Mouse (Mus musculus) CD4-positive, CD25-positive, alpha-beta regulatory T cell (primary cell): ENCODE measurements around the gene Spen. TPM values are rescaled to one million over a fixed set of nuclear protein-coding genes. Genes with fewer than 3 reads are reported as not detected.

Experiments
- polyA plus RNA-seq: library from polyadenylated mRNA; unstranded; fragments of 100-300 nt; shearing (Covaris generic); gene quantifications from one replicate; pipeline ENCODE4 v1.2.1, GENCODE M21; 2017

Gene Spen
- polyA plus RNA-seq = 40.6 TPM

GRCm38 (mm10) chr4:141538408-141539212, at the start of gene Spen:
Gene Spen (minus strand): TSS chr4:141538597.

GRCm38 (mm10) chr4:141444451-141445327, 93.7 kb downstream of the Spen start, which contains the start of gene Zbtb17:
Gene Zbtb17 (plus strand): TSS chr4:141444654.

GRCm38 (mm10) chr4:141435974-141436373, 102.4 kb downstream of the Spen start, which contains the start of gene Srarp:
Gene Srarp (minus strand): TSS chr4:141436105.

GRCm38 (mm10) chr4:141420192-141420829, 118.1 kb downstream of the Spen start, which contains the start of gene Hspb7:
Gene Hspb7 (plus strand): TSS chr4:141420779.

Other genes starting within 250 kb of the Spen start
- not detected for gene Epha2, start 237.4 kb downstream of the Spen start, polyA plus RNA-seq
- not detected for gene Fam131c, start 170.4 kb downstream of the Spen start, polyA plus RNA-seq
- gene Clcnka, start 139.9 kb downstream of the Spen start, polyA plus RNA-seq = not detected
- 0.30 TPM for gene Clcnkb, start 122.6 kb downstream of the Spen start, polyA plus RNA-seq
- not detected for gene Hspb7, start 117.8 kb downstream of the Spen start, polyA plus RNA-seq
- gene Srarp, start 102.5 kb downstream of the Spen start, polyA plus RNA-seq = not detected
- 36.6 TPM for gene Zbtb17, start 93.9 kb downstream of the Spen start, polyA plus RNA-seq
- gene Fblim1, start 67.5 kb upstream of the Spen start, polyA plus RNA-seq = 0.19 TPM
- gene Tmem82, start 80.0 kb upstream of the Spen start, polyA plus RNA-seq = 0.12 TPM
- not detected for gene Slc25a34, start 85.2 kb upstream of the Spen start, polyA plus RNA-seq
- gene Plekhm2, start 126.3 kb upstream of the Spen start, polyA plus RNA-seq = 11.3 TPM
- gene Rsc1a1, start 147.0 kb upstream of the Spen start, polyA plus RNA-seq = not detected
- 25.9 TPM for gene Ddi2, start 184.8 kb upstream of the Spen start, polyA plus RNA-seq
- gene Agmat, start 208.1 kb upstream of the Spen start, polyA plus RNA-seq = not detected